Mouse (Mus musculus): Measurements from ENCODE around the gene Masp1.

GRCm38 (mm10) chr16:23504320-23504744 lies 16.3 kb downstream of the Masp1 start:
- TF ChIP-seq CTCF (IDR thresholded peaks at IDR 0.05; ENCODE audit: insufficient read depth, low read length) = no peak
- no peak for TF ChIP-seq POLR2A (IDR thresholded peaks at IDR 0.05; ENCODE audit: borderline replicate concordance, extremely low read depth, low read depth, low read length)

Measured in lung, adult 2 months (tissue).